In genomic region chr5:139330766-139331165, GRCm38 (mm10) we compare ENCODE assay signal across 17 mouse cellular contexts. TPM values are rescaled to one million over a fixed set of nuclear protein-coding genes. Genes with fewer than 3 reads are reported as not detected.
"Had no signal": no experiment of that assay in that cellular context is flagged by ENCODE, and none has a peak within 500 bp of the region (broad histone marks: within the 10 kb centered on the region; RNA-seq: fewer than 3 reads in every experiment).

No protein-coding gene starts in this region.

- H3K4me3 ChIP-seq: kidney, embryonic 15.5 days; limb, embryonic 13.5 days; midbrain, embryonic 13.5 days; myocyte had no signal

- DNase-seq: kidney, adult 2 months; kidney, postnatal 14 days; left cerebral cortex, postnatal 4 days; lung, adult 18-20 months; retina, postnatal 1 day; right cerebral cortex, postnatal 14 days; thymus, postnatal 36 days had no signal

- H3K27ac ChIP-seq: kidney, embryonic 15.5 days; limb, embryonic 13.5 days; liver, embryonic 14.5 days; midbrain, embryonic 13.5 days had no signal

- H3K4me2 ChIP-seq: kidney, embryonic 15.5 days; limb, embryonic 13.5 days; midbrain, embryonic 13.5 days had no signal

- H3K9ac ChIP-seq: kidney, embryonic 15.5 days; limb, embryonic 13.5 days; liver, embryonic 14.5 days; midbrain, embryonic 13.5 days had no signal

- ATAC-seq: midbrain, embryonic 13.5 days had no signal

- H3K4me1 ChIP-seq: midbrain, embryonic 13.5 days had no signal

- H3K9me3 ChIP-seq: kidney, embryonic 15.5 days; limb, embryonic 13.5 days; midbrain, embryonic 13.5 days had no signal

RNA-seq across cellular contexts. Expression of gene Cyp2w1, which starts 21.7 kb away (rescaled TPM):
- total RNA-seq: layer of hippocampus, postnatal 36 days; left cerebral cortex, postnatal 4 days; liver, adult 2 months; megakaryocyte-erythroid progenitor cell, adult 5-6 weeks had no signal
- polyA plus RNA-seq: kidney, adult 2 months; liver, adult 2 months; midbrain, embryonic 13.5 days; myocyte; neural tube, embryonic 11.5 days; thymus, postnatal 0 days had no signal
